ENCODE assay signal across 21 mouse cellular contexts in genomic region chr8:46722536-46722935, GRCm38 (mm10).
"Had no signal": no experiment of that assay in that cellular context is flagged by ENCODE, and none has a peak within 500 bp of the region (broad histone marks: within the 10 kb centered on the region; RNA-seq: fewer than 3 reads in every experiment).

No protein-coding gene starts in this region.

- ATAC-seq: intestine, postnatal 0 days; liver, embryonic 12.5 days had no signal

- H3K36me3 ChIP-seq: limb, embryonic 12.5 days; limb, embryonic 15.5 days; liver, embryonic 12.5 days; liver, embryonic 15.5 days; lung, embryonic 15.5 days; neural tube, embryonic 12.5 days; neural tube, embryonic 15.5 days; stomach, embryonic 15.5 days had no signal

- DNase-seq: kidney, adult 2 months; kidney, postnatal 14 days; kidney, postnatal 4 days; left cerebral cortex, postnatal 4 days; lung, adult 18-20 months; lung, postnatal 10 days; lung, postnatal 4 days; midbrain, embryonic 14.5 days; retina, postnatal 1 day; right cerebral cortex, postnatal 25 days; spleen, adult 18-20 months had no signal

- H3K4me1 ChIP-seq: limb, embryonic 15.5 days; lung, embryonic 15.5 days; neural tube, embryonic 12.5 days; neural tube, embryonic 15.5 days; stomach, embryonic 15.5 days had no signal

- H3K9me3 ChIP-seq: limb, embryonic 12.5 days; limb, embryonic 15.5 days; liver, embryonic 12.5 days; liver, embryonic 15.5 days; lung, embryonic 15.5 days; neural tube, embryonic 12.5 days; neural tube, embryonic 15.5 days; stomach, embryonic 15.5 days had no signal

- H3K27me3 ChIP-seq: limb, embryonic 12.5 days; limb, embryonic 15.5 days; liver, embryonic 12.5 days; liver, embryonic 15.5 days; lung, embryonic 15.5 days; neural tube, embryonic 12.5 days; neural tube, embryonic 15.5 days; stomach, embryonic 15.5 days had no signal

- H3K4me3 ChIP-seq: limb, embryonic 12.5 days; limb, embryonic 15.5 days; liver, embryonic 12.5 days; liver, embryonic 15.5 days; lung, embryonic 15.5 days; neural tube, embryonic 12.5 days; neural tube, embryonic 15.5 days; stomach, embryonic 15.5 days had no signal

- H3K9ac ChIP-seq: limb, embryonic 12.5 days; limb, embryonic 15.5 days; liver, embryonic 12.5 days; liver, embryonic 15.5 days; lung, embryonic 15.5 days; neural tube, embryonic 12.5 days; neural tube, embryonic 15.5 days; stomach, embryonic 15.5 days had no signal

- H3K4me2 ChIP-seq: limb, embryonic 12.5 days; limb, embryonic 15.5 days; liver, embryonic 12.5 days; liver, embryonic 15.5 days; lung, embryonic 15.5 days; midbrain, embryonic 11.5 days; neural tube, embryonic 12.5 days; neural tube, embryonic 15.5 days; stomach, embryonic 15.5 days had no signal

- H3K27ac ChIP-seq: limb, embryonic 12.5 days; limb, embryonic 15.5 days; liver, embryonic 12.5 days; liver, embryonic 15.5 days; lung, embryonic 15.5 days; neural tube, embryonic 12.5 days; neural tube, embryonic 15.5 days; stomach, embryonic 15.5 days had no signal
